Mouse (Mus musculus) kidney, adult 18-20 months (tissue): ENCODE results near the gene Gm12394.
"Not testable (repeated sequence)": the region's sequence is repeated elsewhere in the genome, so short reads cannot be mapped to it uniquely, and the experiment has no call there.

Source experiments
- DNase-seq: peaks from one replicate; pipeline ENCODE4 v3.0.0; 2021

Gene Gm12394

GRCm38 (mm10) chr4:42856671-42857070 is at the start of gene Gm12394:
Gene Gm12394 (minus strand): TSS chr4:42856771.
- DNase-seq = not testable (repeated sequence)

GRCm38 (mm10) chr4:42904966-42905365 is 48.4 kb upstream of the Gm12394 start:
- DNase-seq = no peak

- no peak for DNase-seq
These were observed 48.0 kb upstream of the Gm12394 start for GRCm38 (mm10) chr4:42904523-42904922.

- no peak for DNase-seq
These were observed 47.4 kb upstream of the Gm12394 start for GRCm38 (mm10) chr4:42903942-42904341.

- DNase-seq = no peak
These were observed 46.2 kb upstream of the Gm12394 start for GRCm38 (mm10) chr4:42902730-42903129.

- no peak for DNase-seq
These were observed 45.6 kb upstream of the Gm12394 start for GRCm38 (mm10) chr4:42902174-42902573.

- DNase-seq = no peak
These were observed 44.3 kb upstream of the Gm12394 start for GRCm38 (mm10) chr4:42900878-42901277.

- DNase-seq = no peak
These were observed 42.3 kb upstream of the Gm12394 start for GRCm38 (mm10) chr4:42898914-42899313.

- no peak for DNase-seq
These were observed 38.5 kb upstream of the Gm12394 start for GRCm38 (mm10) chr4:42895118-42895517.

GRCm38 (mm10) chr4:42891176-42891575 is 34.6 kb upstream of the Gm12394 start:
- no peak for DNase-seq

GRCm38 (mm10) chr4:42888806-42889205 is 32.2 kb upstream of the Gm12394 start:
- DNase-seq = no peak

- DNase-seq = no peak
These were observed 30.4 kb upstream of the Gm12394 start for GRCm38 (mm10) chr4:42886926-42887325.

- no peak for DNase-seq
These were observed 24.0 kb upstream of the Gm12394 start for GRCm38 (mm10) chr4:42880677-42880948.

GRCm38 (mm10) chr4:42879829-42880676 is 23.5 kb upstream of the Gm12394 start:
- no peak for DNase-seq

- DNase-seq = no peak
These were observed 21.1 kb upstream of the Gm12394 start for GRCm38 (mm10) chr4:42877657-42878056.

GRCm38 (mm10) chr4:42876586-42877291 is 20.2 kb upstream of the Gm12394 start:
- peak; percentile 43 for DNase-seq

GRCm38 (mm10) chr4:42874134-42874533 is 17.6 kb upstream of the Gm12394 start, which contains the start of gene Fam205c:
Gene Fam205c (minus strand): TSS chr4:42874234.
- no peak for DNase-seq

- no peak for DNase-seq
These were observed 16.3 kb upstream of the Gm12394 start for GRCm38 (mm10) chr4:42872746-42873435.

GRCm38 (mm10) chr4:42872151-42872550 is 15.6 kb upstream of the Gm12394 start:
- DNase-seq = no peak

GRCm38 (mm10) chr4:42870748-42871147 is 14.2 kb upstream of the Gm12394 start:
- DNase-seq = no peak

GRCm38 (mm10) chr4:42868193-42868592 is 11.6 kb upstream of the Gm12394 start:
- DNase-seq = no peak

GRCm38 (mm10) chr4:42867390-42867789 is 10.8 kb upstream of the Gm12394 start:
- DNase-seq = no peak

- not testable (repeated sequence) for DNase-seq
These were observed 6.9 kb upstream of the Gm12394 start for GRCm38 (mm10) chr4:42863487-42863886.

GRCm38 (mm10) chr4:42860483-42860882 is 3.9 kb upstream of the Gm12394 start:
- DNase-seq = not testable (repeated sequence)
